Mouse (Mus musculus): ENCODE results near the gene Ryr1. TPM values are rescaled to one million over a fixed set of nuclear protein-coding genes. Genes with fewer than 3 reads are reported as not detected.

Ryr1 gene
- total RNA-seq, 2 experiments from 2014 or later: 0.03 to 0.08 TPM

DNA sequence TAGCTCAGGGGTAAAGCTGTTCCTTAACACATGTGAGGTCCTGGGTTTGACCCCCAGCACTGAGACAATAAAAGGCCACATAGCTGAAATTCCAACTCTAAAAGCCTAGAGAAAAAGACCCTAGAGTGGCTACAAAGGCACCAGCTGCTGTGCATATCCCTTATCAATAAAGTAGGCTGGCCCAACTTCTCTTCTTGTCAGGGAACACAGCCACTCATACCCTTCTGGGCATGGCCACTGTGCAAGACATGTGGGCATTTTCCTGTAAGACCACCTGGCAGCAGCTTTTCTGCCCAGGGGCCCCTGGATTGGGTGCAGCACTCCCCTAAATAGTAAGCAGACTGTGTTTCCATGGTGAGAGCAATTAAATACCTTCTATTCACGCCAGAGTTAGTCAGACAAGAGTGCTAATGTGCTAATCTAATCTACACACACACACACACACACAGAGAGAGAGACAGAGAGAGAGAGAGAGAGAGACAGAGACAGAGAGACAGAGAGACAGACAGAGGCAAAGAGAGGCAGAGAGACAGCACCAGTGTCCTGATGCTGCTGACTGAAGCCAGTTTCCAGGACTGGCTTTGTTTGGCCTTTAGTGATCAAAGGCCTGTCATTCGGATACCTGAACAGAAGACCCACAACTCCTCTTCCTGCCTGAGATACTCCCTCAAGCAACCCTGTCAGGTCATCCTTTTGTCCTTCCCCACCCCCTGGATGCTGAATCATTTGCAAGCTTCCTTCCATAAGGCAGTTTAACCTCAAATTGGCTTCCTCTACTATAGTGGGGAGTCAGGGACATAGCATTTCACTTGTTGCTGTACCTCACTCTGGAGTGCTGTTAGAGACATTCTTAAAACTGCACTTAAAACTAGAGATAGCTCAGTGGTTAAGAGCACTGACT lies 171.3 kb downstream of the Ryr1 start:
- intact Hi-C loops (cut with DNase I): no loop called here
- DNase-seq: no peak

Small RNA genes lying within 50 kb of the gene (microRNA-seq; reads per million reads assigned to microRNA genes)
- gene Gm44408 (ENCODE audit: borderline number of aligned reads in 2 of 2) (0 reads per million in 2 experiments), gene Mir1963 (ENCODE audit: borderline number of aligned reads in 2 of 2) (0 reads per million in 2 experiments)

Other genes with a start within 250 kb of the Ryr1 start
- under 1 TPM; 0.19 to 0.27 TPM for gene Capn12, start 243.8 kb downstream of the Ryr1 start, total RNA-seq (2021)
- gene Actn4, start 162.8 kb downstream of the Ryr1 start, total RNA-seq (2021): 10 to 100 TPM; 69.4 to 81.8 TPM
- 100 to 1,000 TPM; 159 to 163 TPM for gene Eif3k, start 143.3 kb downstream of the Ryr1 start, total RNA-seq (2021)
- gene Map4k1, start 143.1 kb downstream of the Ryr1 start, total RNA-seq (2021): under 1 TPM; 0.61 to 0.81 TPM
- 1 to 10 TPM; 1.4 to 1.5 TPM for gene Rasgrp4, start 9.7 kb upstream of the Ryr1 start, total RNA-seq (2021)
- gene Fam98c, start 31.1 kb upstream of the Ryr1 start, total RNA-seq (2021): 10 to 100 TPM; 10.6 to 12.0 TPM
- under 1 TPM; 0.19 to 0.31 TPM for gene Ggn, start 45.0 kb upstream of the Ryr1 start, total RNA-seq (2021)
- under 1 TPM; 0.44 to 0.89 TPM for gene Spred3, start 45.2 kb upstream of the Ryr1 start, total RNA-seq (2021)
- 100 to 1,000 TPM; 130 to 132 TPM for gene Psmd8, start 55.5 kb upstream of the Ryr1 start, total RNA-seq (2021)
- under 1 TPM; 0.31 to 0.51 TPM for gene Catsperg1, start 88.9 kb upstream of the Ryr1 start, total RNA-seq (2021)
- gene Kcnk6, start 107.3 kb upstream of the Ryr1 start, total RNA-seq (2021): 1 to 10 TPM; 2.8 to 3.2 TPM
- 10 to 100 TPM; 69.1 to 73.8 TPM for gene Yif1b, start 113.2 kb upstream of the Ryr1 start, total RNA-seq (2021)
- gene 2200002D01Rik, start 123.3 kb upstream of the Ryr1 start, total RNA-seq (2021): 1 to 10 TPM; 1.9 to 2.0 TPM
- 10 to 100 TPM; 34.8 to 44.9 TPM for gene Spint2, start 156.7 kb upstream of the Ryr1 start, total RNA-seq (2021)
- gene Ppp1r14a, start 164.1 kb upstream of the Ryr1 start, total RNA-seq (2021): 10 to 100 TPM in 1 of 2 experiments, 1 to 10 TPM in 1; 9.6 to 10.5 TPM
- under 1 TPM; 0.44 to 0.51 TPM for gene Dpf1, start 178.8 kb upstream of the Ryr1 start, total RNA-seq (2021)